Mouse (Mus musculus): ENCODE measurements around the gene Ryk. TPM values are rescaled to one million over a fixed set of nuclear protein-coding genes. Genes with fewer than 3 reads are reported as not detected.

The Ryk gene
- polyA plus RNA-seq, 1 experiment from 2014 or later: 26.3 TPM

- ATAC-seq (ENCODE audit: insufficient number of reproducible peaks, insufficient read depth, low FRiP score, low TSS enrichment, low read depth): no peak
- peaks cover 36% of the 10 kb centered on the region for H3K4me1 ChIP-seq (replicated peaks)
- no peak overlapping the region for H3K4me3 ChIP-seq (replicated peaks)
- H3K9me3 ChIP-seq: peaks cover 8% of the 10 kb centered on the region; the same call in 1 of the 2 replicates
- no peak overlapping the region for H3K9ac ChIP-seq (replicated peaks)
- no peaks in the 10 kb centered on the region for H3K27me3 ChIP-seq
- H3K36me3 ChIP-seq: peaks cover 33% of the 10 kb centered on the region
- WGBS: 51% methylated on average over 5 of the region's 5 CpGs
- H3K4me2 ChIP-seq: no peak overlapping the region
- peak overlapping the region; percentile 69 for H3K27ac ChIP-seq
Measured at GRCm38 (mm10) chr9:102858283-102858682, 23.6 kb downstream of the Ryk start.

- H3K4me1 ChIP-seq (replicated peaks): peaks cover 47% of the 10 kb centered on the region
- peaks cover 38% of the 10 kb centered on the region for H3K36me3 ChIP-seq
- H3K9me3 ChIP-seq: peaks cover 5% of the 10 kb centered on the region; the same call in 1 of the 2 replicates
- no peak overlapping the region for H3K4me2 ChIP-seq
- no peak for ATAC-seq (ENCODE audit: insufficient number of reproducible peaks, insufficient read depth, low FRiP score, low TSS enrichment, low read depth)
- H3K27me3 ChIP-seq: no peaks in the 10 kb centered on the region
- WGBS: 92% methylated on average over 5 of the region's 5 CpGs
- H3K9ac ChIP-seq (replicated peaks): no peak overlapping the region
- H3K4me3 ChIP-seq (replicated peaks): no peak overlapping the region
- no peak overlapping the region for H3K27ac ChIP-seq
Measured at GRCm38 (mm10) chr9:102859399-102859798, 24.7 kb downstream of the Ryk start.

DNA sequence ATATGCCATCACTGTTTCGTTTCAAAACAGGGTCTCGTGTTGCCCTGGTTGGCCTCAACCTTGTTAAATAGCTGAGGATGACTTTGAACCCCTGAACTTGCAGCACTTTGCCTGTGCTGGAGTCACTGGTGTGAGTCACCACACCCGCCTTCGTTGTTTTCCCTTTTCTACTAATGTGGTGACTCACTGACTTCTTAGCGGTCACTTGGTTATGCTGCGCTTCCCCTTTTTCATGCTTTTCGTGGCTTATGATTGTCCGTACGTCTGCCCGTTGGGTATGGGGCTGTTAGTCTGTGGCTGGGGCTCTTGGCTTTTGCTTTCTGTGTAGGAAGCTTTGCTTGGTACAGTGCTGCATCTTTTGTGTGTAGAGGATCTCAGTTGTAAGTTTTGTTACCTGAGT, 25.2 kb downstream of the Ryk start:
- 95% methylated on average over 10 of the region's 10 CpGs for WGBS
- peaks cover 53% of the 10 kb centered on the region for H3K4me1 ChIP-seq (replicated peaks)
- H3K9ac ChIP-seq (replicated peaks): no peak overlapping the region
- H3K4me3 ChIP-seq (replicated peaks): no peak overlapping the region
- H3K9me3 ChIP-seq: peaks cover 5% of the 10 kb centered on the region; the same call in 1 of the 2 replicates
- no peak overlapping the region for H3K4me2 ChIP-seq
- peaks cover 38% of the 10 kb centered on the region for H3K36me3 ChIP-seq
- H3K27ac ChIP-seq: no peak overlapping the region
- no peaks in the 10 kb centered on the region for H3K27me3 ChIP-seq
- no peak for ATAC-seq (ENCODE audit: insufficient number of reproducible peaks, insufficient read depth, low FRiP score, low TSS enrichment, low read depth)

DNA sequence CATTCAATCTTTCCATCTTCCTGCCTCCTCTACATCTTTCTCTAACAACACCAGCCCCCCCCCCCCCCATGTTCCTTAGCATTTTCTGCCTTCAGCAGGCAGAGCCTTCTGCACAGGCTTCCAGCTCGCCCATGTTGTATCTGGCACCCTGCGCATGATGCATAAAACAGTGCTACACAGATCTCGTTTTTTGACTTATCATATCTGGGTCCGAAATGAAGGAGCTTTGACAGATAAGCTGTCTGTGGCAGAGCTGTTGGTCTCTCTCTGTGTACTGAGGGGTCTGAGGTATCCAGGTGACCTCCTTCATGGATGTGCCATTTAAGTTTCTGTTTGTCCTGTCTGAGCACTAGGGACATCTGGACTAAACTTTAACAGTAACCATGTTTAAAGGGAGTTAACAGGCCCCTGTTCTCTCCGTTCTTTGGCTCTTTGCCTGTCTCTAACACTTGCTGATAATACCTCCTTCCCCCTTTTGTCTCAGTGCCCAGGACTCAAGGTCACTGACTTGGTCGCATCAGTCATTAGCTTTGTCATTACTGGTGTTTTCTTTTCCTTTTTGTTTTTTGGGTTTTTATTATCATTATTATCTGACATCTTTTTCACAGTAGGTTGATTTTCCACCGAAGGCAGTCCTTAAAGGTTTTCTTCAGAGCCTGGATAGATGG, 26.2 kb downstream of the Ryk start:
- H3K4me3 ChIP-seq (replicated peaks): no peak overlapping the region
- ATAC-seq (ENCODE audit: insufficient number of reproducible peaks, insufficient read depth, low FRiP score, low TSS enrichment, low read depth): no peak
- H3K4me1 ChIP-seq (replicated peaks): peaks cover 63% of the 10 kb centered on the region
- H3K27me3 ChIP-seq: no peaks in the 10 kb centered on the region
- H3K27ac ChIP-seq: no peak overlapping the region
- H3K36me3 ChIP-seq: peaks cover 38% of the 10 kb centered on the region
- 75% methylated on average over 7 of the region's 7 CpGs for WGBS
- no peak overlapping the region for H3K9ac ChIP-seq (replicated peaks)
- no peak overlapping the region for H3K4me2 ChIP-seq
- peaks cover 5% of the 10 kb centered on the region; the same call in 1 of the 2 replicates for H3K9me3 ChIP-seq

DNA sequence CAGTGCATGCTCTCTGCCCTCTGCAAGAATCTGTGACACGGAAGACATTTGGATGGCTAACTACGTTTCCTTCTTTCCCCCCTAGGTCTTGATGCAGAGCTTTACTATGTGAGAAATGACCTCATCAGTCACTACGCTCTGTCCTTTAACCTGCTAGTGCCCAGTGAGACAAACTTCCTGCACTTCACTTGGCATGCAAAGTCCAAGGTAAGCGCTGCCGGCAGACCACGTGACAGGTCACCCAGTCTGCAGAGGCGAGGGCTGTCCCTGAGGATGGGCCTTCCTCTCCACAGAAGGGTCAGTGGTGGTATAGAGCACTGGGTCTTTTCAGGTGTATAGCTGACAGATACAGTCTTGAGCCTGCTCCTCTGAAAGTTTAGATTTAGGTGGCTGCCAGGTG, 27.1 kb downstream of the Ryk start:
- H3K4me1 ChIP-seq (replicated peaks): peaks cover 71% of the 10 kb centered on the region
- peaks cover 5% of the 10 kb centered on the region; the same call in 1 of the 2 replicates for H3K9me3 ChIP-seq
- WGBS: 68% methylated on average over 7 of the region's 7 CpGs
- no peak overlapping the region for H3K27ac ChIP-seq
- no peak overlapping the region for H3K4me2 ChIP-seq
- H3K27me3 ChIP-seq: no peaks in the 10 kb centered on the region
- H3K36me3 ChIP-seq: peaks cover 31% of the 10 kb centered on the region
- H3K4me3 ChIP-seq (replicated peaks): no peak overlapping the region
- ATAC-seq (ENCODE audit: insufficient number of reproducible peaks, insufficient read depth, low FRiP score, low TSS enrichment, low read depth): no peak
- no peak overlapping the region for H3K9ac ChIP-seq (replicated peaks)

GRCm38 (mm10) chr9:102862260-102862659, 27.5 kb downstream of the Ryk start:
- Histone ChIP-seq H3K36me3 (peaks cover 27% of the 10 kb centered on the region), H3K9ac (replicated peaks) (no peak overlapping the region), H3K27me3 (no peaks in the 10 kb centered on the region), H3K27ac (no peak overlapping the region), H3K9me3 (peaks cover 5% of the 10 kb centered on the region; the same call in 1 of the 2 replicates), H3K4me2 (no peak overlapping the region), H3K4me3 (replicated peaks) (no peak overlapping the region), H3K4me1 (replicated peaks) (peaks cover 72% of the 10 kb centered on the region)
- no peak for ATAC-seq (ENCODE audit: insufficient number of reproducible peaks, insufficient read depth, low FRiP score, low TSS enrichment, low read depth)
- WGBS: 70% methylated on average over 3 of the region's 3 CpGs

DNA sequence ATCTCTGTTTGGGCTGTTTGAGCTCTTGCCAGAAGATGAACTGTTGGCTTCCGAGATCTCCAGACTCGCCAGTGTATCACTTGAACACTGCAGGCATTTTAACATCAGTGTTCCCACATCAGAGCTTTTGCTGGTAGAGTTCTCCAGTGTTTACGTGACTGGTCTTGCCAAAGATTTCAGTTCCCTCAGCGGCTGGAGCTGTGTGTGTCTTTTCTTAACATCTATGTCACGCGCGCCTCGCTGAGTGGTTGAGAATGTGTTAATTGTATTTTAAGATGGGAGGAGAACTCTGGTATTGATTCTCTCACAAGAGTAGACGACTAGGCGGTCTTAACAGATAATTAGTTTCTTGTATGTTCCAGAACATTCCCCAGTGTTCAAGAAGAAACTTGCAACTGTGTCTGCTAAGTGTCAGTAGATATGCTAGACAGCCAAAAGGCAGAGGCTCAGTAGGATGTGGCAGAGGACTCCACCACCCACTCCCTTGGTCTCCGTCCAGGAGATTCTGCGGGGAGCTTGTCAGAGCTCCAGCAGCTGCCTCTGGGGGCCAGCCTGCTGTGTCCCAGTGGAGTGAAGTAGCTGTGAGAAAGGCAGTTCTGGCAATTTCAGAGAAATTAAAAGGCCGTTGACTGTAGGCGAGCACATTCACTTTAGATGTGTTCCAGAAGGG, 29.3 kb downstream of the Ryk start:
- no peak for ATAC-seq (ENCODE audit: insufficient number of reproducible peaks, insufficient read depth, low FRiP score, low TSS enrichment, low read depth)
- Histone ChIP-seq H3K9me3 (no peaks in the 10 kb centered on the region), H3K9ac (replicated peaks) (no peak overlapping the region), H3K4me1 (replicated peaks) (peaks cover 60% of the 10 kb centered on the region), H3K27ac (0 out of 2 replicates have a peak overlapping the region, but pooled peaks have one; percentile 9), H3K36me3 (peaks cover 30% of the 10 kb centered on the region), H3K27me3 (no peaks in the 10 kb centered on the region), H3K4me3 (replicated peaks) (no peak overlapping the region), H3K4me2 (no peak overlapping the region)
- 57% methylated on average over 14 of the region's 14 CpGs for WGBS

DNA sequence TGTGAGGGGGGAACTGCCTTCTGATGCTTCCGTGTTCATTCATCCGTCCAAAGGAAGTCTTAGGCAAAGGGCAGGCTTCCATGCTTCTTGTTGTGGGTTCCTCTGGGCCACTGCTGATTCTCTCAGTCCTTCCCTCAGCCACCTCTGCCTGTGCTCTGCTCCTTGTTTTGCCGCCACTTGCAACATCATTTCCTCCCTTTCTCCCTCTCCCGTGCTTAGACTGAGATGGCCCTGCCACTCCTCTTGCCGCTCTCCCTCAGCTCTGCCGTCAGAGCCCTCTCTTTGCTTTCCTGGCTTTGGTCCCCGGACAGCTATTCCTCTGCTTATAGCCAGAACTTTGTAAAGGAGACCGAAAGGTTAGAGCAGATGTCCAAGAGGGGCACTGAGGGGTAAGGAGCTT, 30.2 kb downstream of the Ryk start:
- H3K4me1 ChIP-seq (replicated peaks): peaks cover 60% of the 10 kb centered on the region
- H3K4me2 ChIP-seq: peak overlapping the region; percentile 39; the same call in 1 of the 2 replicates
- no peak overlapping the region for H3K9ac ChIP-seq (replicated peaks)
- H3K27me3 ChIP-seq: no peaks in the 10 kb centered on the region
- 0 out of 2 replicates have a peak overlapping the region, but pooled peaks have one; percentile 20 for H3K27ac ChIP-seq
- H3K36me3 ChIP-seq: peaks cover 38% of the 10 kb centered on the region
- no peak for ATAC-seq (ENCODE audit: insufficient number of reproducible peaks, insufficient read depth, low FRiP score, low TSS enrichment, low read depth)
- 57% methylated on average over 8 of the region's 8 CpGs for WGBS
- no peak overlapping the region for H3K4me3 ChIP-seq (replicated peaks)
- no peaks in the 10 kb centered on the region for H3K9me3 ChIP-seq

DNA sequence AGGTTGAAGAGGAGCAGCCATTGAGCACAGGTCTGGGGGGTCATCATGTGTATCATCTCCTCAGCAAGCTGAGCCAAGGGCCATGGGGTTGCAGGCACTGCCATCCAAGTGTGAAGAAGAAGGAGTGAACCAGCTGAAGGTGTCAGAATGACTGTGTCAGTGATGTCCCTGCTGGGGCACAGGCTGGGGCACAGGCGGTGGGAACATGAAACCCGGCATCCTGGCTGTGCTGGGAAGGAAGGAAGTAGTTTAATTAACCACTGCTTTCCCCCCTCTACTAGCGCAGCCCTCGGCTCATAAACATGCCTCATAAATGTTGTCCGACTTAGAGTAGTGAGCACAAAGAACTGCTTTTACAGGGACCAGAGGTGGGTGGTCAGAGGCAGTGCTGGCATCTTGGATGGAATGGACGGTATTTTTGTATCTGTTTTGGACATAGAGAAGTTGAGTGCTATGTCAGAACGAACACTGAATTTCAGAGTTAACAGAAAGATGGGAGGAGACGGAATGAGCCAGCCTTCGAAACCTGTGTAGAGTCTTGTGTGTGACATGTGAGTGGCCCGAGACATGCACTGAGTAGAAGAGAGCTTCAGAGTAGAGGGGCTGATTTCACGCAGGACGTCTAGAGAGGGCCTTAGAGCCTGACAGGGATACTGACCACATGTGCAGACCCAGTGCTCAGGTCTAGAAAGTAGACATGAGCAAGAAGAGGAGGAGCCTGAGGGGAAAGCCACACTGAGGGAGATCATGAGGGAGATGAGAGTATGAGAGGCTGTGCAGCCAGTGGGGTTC, 31.4 kb downstream of the Ryk start:
- H3K4me3 ChIP-seq (replicated peaks): no peak overlapping the region
- H3K4me1 ChIP-seq (replicated peaks): peaks cover 55% of the 10 kb centered on the region
- H3K27ac ChIP-seq: peak overlapping the region; percentile 79
- H3K27me3 ChIP-seq: no peaks in the 10 kb centered on the region
- peak overlapping the region; percentile 39 for H3K4me2 ChIP-seq
- H3K9ac ChIP-seq (replicated peaks): peak overlapping the region; percentile 40; the same call in 1 of the 2 replicates
- peak; percentile 67 for ATAC-seq (ENCODE audit: insufficient number of reproducible peaks, insufficient read depth, low FRiP score, low TSS enrichment, low read depth)
- WGBS: 23% methylated on average over 12 of the region's 12 CpGs
- no peaks in the 10 kb centered on the region for H3K9me3 ChIP-seq
- peaks cover 50% of the 10 kb centered on the region for H3K36me3 ChIP-seq

GRCm38 (mm10) chr9:102866893-102867292, 32.2 kb downstream of the Ryk start:
- Histone ChIP-seq H3K27me3 (no peaks in the 10 kb centered on the region), H3K4me3 (replicated peaks) (no peak overlapping the region), H3K27ac (peak overlapping the region; percentile 79), H3K4me1 (replicated peaks) (peaks cover 48% of the 10 kb centered on the region), H3K4me2 (no peak overlapping the region), H3K36me3 (peaks cover 55% of the 10 kb centered on the region), H3K9me3 (no peaks in the 10 kb centered on the region), H3K9ac (replicated peaks) (no peak overlapping the region)
- WGBS: 2% methylated on average over 4 of the region's 4 CpGs
- no peak; the same call in 1 of the 2 replicates for ATAC-seq (ENCODE audit: insufficient number of reproducible peaks, insufficient read depth, low FRiP score, low TSS enrichment, low read depth)

- Histone ChIP-seq H3K9me3 (no peaks in the 10 kb centered on the region), H3K4me3 (replicated peaks) (no peak overlapping the region), H3K27ac (no peak overlapping the region), H3K36me3 (peaks cover 55% of the 10 kb centered on the region), H3K27me3 (no peaks in the 10 kb centered on the region), H3K4me2 (no peak overlapping the region), H3K4me1 (replicated peaks) (peaks cover 42% of the 10 kb centered on the region), H3K9ac (replicated peaks) (no peak overlapping the region)
- 83% methylated on average over 4 of the region's 4 CpGs for WGBS
- ATAC-seq (ENCODE audit: insufficient number of reproducible peaks, insufficient read depth, low FRiP score, low TSS enrichment, low read depth): no peak
Measured at GRCm38 (mm10) chr9:102867516-102867915, 32.8 kb downstream of the Ryk start.
